Mouse (Mus musculus) embryonic facial prominence, embryonic 15.5 days (tissue): ENCODE measurements around the gene Upk3b. TPM values are rescaled to one million over a fixed set of nuclear protein-coding genes. Genes with fewer than 3 reads are reported as not detected.
"Not testable (repeated sequence)": the region's sequence is repeated elsewhere in the genome, so short reads cannot be mapped to it uniquely, and the experiment has no call there.

Experiments used
- ATAC-seq: fragments of 200-750 bp; cut with Nextera tagmentation; 2 replicates; pipeline ENCODE4 v1.8.0; 2017; ENCODE audit warnings: low read depth, moderate TSS enrichment; ENCODE audit not compliant: insufficient number of reproducible peaks, low FRiP score, low TSS enrichment
- H3K27ac ChIP-seq: fragments of 300-500 bp; sonication (generic); replicated peaks from 2 replicates; pipeline ENCODE4 v1.5.1; 2015; ENCODE audit warnings: mild to moderate bottlenecking, inconsistent platforms
- H3K27me3 ChIP-seq: fragments of 300-500 bp; sonication (generic); 2 replicates; pipeline ENCODE4 v1.6.1; 2015; ENCODE audit warnings: inconsistent platforms
- H3K36me3 ChIP-seq: fragments of 300-500 bp; sonication (generic); 2 replicates; pipeline ENCODE4 v1.6.1; 2015; ENCODE audit warnings: mild to moderate bottlenecking, inconsistent platforms
- H3K4me1 ChIP-seq: fragments of 300-500 bp; sonication (generic); 2 replicates; pipeline ENCODE4 v1.6.1; 2015; ENCODE audit warnings: inconsistent platforms
- H3K4me2 ChIP-seq: fragments of 300-500 bp; sonication (generic); replicated peaks from 2 replicates; pipeline ENCODE4 v1.6.1; 2015; ENCODE audit warnings: mild to moderate bottlenecking, inconsistent platforms
- H3K4me3 ChIP-seq: fragments of 300-500 bp; sonication (generic); replicated peaks from 2 replicates; pipeline ENCODE4 v1.5.1; 2015; ENCODE audit warnings: mild to moderate bottlenecking, inconsistent platforms
- H3K9ac ChIP-seq: fragments of 300-500 bp; sonication (generic); 2 replicates; pipeline ENCODE4 v1.6.1; 2015; ENCODE audit warnings: inconsistent platforms
- H3K9me3 ChIP-seq: fragments of 300-500 bp; sonication (generic); replicated peaks from 2 replicates; pipeline ENCODE4 v1.6.1; 2016; ENCODE audit warnings: inconsistent platforms
- WGBS: fragments of 180-500 bp; shearing (Covaris S2); methylation state at CpG from one replicate; pipeline ENCODE4 v1.1.7; 2015; 5-methylcytosine and 5-hydroxymethylcytosine counted together
- polyA plus RNA-seq: library from polyadenylated mRNA; unstranded; fragments of >200 nt; fragmentation: Nextera tagmentation; extraction: Ambion mirVana; gene quantifications from 2 replicates; pipeline ENCODE4 v1.2.1, GENCODE M21; 2015

The Upk3b gene
- polyA plus RNA-seq, 1 experiment from 2014 or later = 5.4 TPM

- WGBS = 75% methylated on average over 8 of the region's 8 CpGs
These were observed 14.8 kb downstream of the Upk3b start for GRCm38 (mm10) chr5:136052861-136053655.

GRCm38 (mm10) chr5:136054301-136055077 lies 16.2 kb downstream of the Upk3b start, which contains the start of gene Upk3bl:
Upk3bl (plus strand) TSS chr5:136054492.
- H3K9me3 ChIP-seq = no peaks in the 10 kb centered on the region
- 86% methylated on average over 11 of the region's 11 CpGs for WGBS
- H3K4me3 ChIP-seq = no peak within 1 kb of the TSS
- no peak within 1 kb of the TSS for H3K27ac ChIP-seq
- H3K4me2 ChIP-seq = no peak within 1 kb of the TSS
- ATAC-seq = no peak
- H3K9ac ChIP-seq = no peak within 1 kb of the TSS
- no peaks in the 10 kb centered on the region for H3K27me3 ChIP-seq
- H3K36me3 ChIP-seq = no peaks in the 10 kb centered on the region
- peaks cover 16% of the 10 kb centered on the region for H3K4me1 ChIP-seq

More at GRCm38 (mm10) chr5:136052861-136053655, 14.8 kb downstream of the Upk3b start:
- Histone ChIP-seq H3K27me3 (no peaks in the 10 kb centered on the region), H3K4me1 (peaks cover 16% of the 10 kb centered on the region), H3K9ac (no peak overlapping the region), H3K36me3 (no peaks in the 10 kb centered on the region), H3K27ac (no peak overlapping the region; the same call in 1 of the 2 replicates), H3K4me3 (no peak overlapping the region), H3K9me3 (no peaks in the 10 kb centered on the region), H3K4me2 (no peak overlapping the region)
- no peak for ATAC-seq

- no peak overlapping the region for H3K4me3 ChIP-seq
- H3K4me2 ChIP-seq = no peak overlapping the region
- H3K4me1 ChIP-seq = peaks cover 16% of the 10 kb centered on the region
- H3K9ac ChIP-seq = no peak overlapping the region
- H3K36me3 ChIP-seq = no peaks in the 10 kb centered on the region
- 0 out of 2 replicates have a peak, but pooled peaks cover 3% of the 10 kb centered on the region for H3K27me3 ChIP-seq
- 32% methylated on average over 4 of the region's 4 CpGs for WGBS
- no peak overlapping the region for H3K27ac ChIP-seq
- ATAC-seq = no peak
- H3K9me3 ChIP-seq = no peaks in the 10 kb centered on the region
These were observed 17.8 kb downstream of the Upk3b start for GRCm38 (mm10) chr5:136056062-136056461.

GRCm38 (mm10) chr5:136057085-136057484 lies 18.8 kb downstream of the Upk3b start:
- 23% methylated on average over 8 of the region's 8 CpGs for WGBS
- ATAC-seq = peak; percentile 22; the same call in 1 of the 2 replicates
- no peaks in the 10 kb centered on the region for H3K9me3 ChIP-seq
- H3K4me1 ChIP-seq = peaks cover 6% of the 10 kb centered on the region; the same call in 1 of the 2 replicates
- 0 out of 2 replicates have a peak overlapping the region, but pooled peaks have one; percentile 1 for H3K4me3 ChIP-seq
- H3K4me2 ChIP-seq = no peak overlapping the region
- no peak overlapping the region for H3K27ac ChIP-seq
- H3K36me3 ChIP-seq = no peaks in the 10 kb centered on the region
- no peak overlapping the region for H3K9ac ChIP-seq
- H3K27me3 ChIP-seq = 0 out of 2 replicates have a peak, but pooled peaks cover 3% of the 10 kb centered on the region

- no peak overlapping the region for H3K4me2 ChIP-seq
- H3K4me3 ChIP-seq = no peak overlapping the region
- no peak overlapping the region for H3K27ac ChIP-seq
- H3K36me3 ChIP-seq = no peaks in the 10 kb centered on the region
- WGBS = 13% methylated on average over 12 of the region's 12 CpGs
- H3K27me3 ChIP-seq = 0 out of 2 replicates have a peak, but pooled peaks cover 3% of the 10 kb centered on the region
- H3K4me1 ChIP-seq = peaks cover 6% of the 10 kb centered on the region; the same call in 1 of the 2 replicates
- H3K9me3 ChIP-seq = no peaks in the 10 kb centered on the region
- no peak overlapping the region for H3K9ac ChIP-seq
- ATAC-seq = no peak
These were observed 23.3 kb downstream of the Upk3b start for GRCm38 (mm10) chr5:136061567-136061966.

- ATAC-seq = no peak
- H3K4me1 ChIP-seq = no peaks in the 10 kb centered on the region
- H3K27ac ChIP-seq = no peak overlapping the region
- H3K4me3 ChIP-seq = no peak overlapping the region
- 0 out of 2 replicates have a peak, but pooled peaks cover 3% of the 10 kb centered on the region for H3K27me3 ChIP-seq
- WGBS = 85% methylated on average over 10 of the region's 10 CpGs
- no peak overlapping the region for H3K9ac ChIP-seq
- H3K9me3 ChIP-seq = no peaks in the 10 kb centered on the region
- H3K4me2 ChIP-seq = no peak overlapping the region
- no peaks in the 10 kb centered on the region for H3K36me3 ChIP-seq
These were observed 25.6 kb downstream of the Upk3b start for GRCm38 (mm10) chr5:136063920-136064319.

- ATAC-seq, H3K9ac ChIP-seq, H3K27me3 ChIP-seq, H3K4me2 ChIP-seq, H3K27ac ChIP-seq, H3K4me3 ChIP-seq, H3K9me3 ChIP-seq, H3K4me1 ChIP-seq, H3K36me3 ChIP-seq: not testable (repeated sequence)
- 63% methylated on average over 11 of the region's 11 CpGs for WGBS
These were observed 28.3 kb downstream of the Upk3b start for GRCm38 (mm10) chr5:136066404-136067148.

- no peak for ATAC-seq
- peaks cover 4% of the 10 kb centered on the region; the same call in 1 of the 2 replicates for H3K4me1 ChIP-seq
These were observed 31.1 kb downstream of the Upk3b start for GRCm38 (mm10) chr5:136069411-136069810.

GRCm38 (mm10) chr5:136073051-136073450 lies 34.8 kb downstream of the Upk3b start:
- no peak overlapping the region for H3K4me3 ChIP-seq
- H3K27me3 ChIP-seq = no peaks in the 10 kb centered on the region
- H3K9ac ChIP-seq = no peak overlapping the region
- H3K4me1 ChIP-seq = peaks cover 17% of the 10 kb centered on the region
- no peak overlapping the region for H3K4me2 ChIP-seq
- no peaks in the 10 kb centered on the region for H3K9me3 ChIP-seq
- H3K36me3 ChIP-seq = no peaks in the 10 kb centered on the region
- H3K27ac ChIP-seq = no peak overlapping the region
- ATAC-seq = no peak
- 55% methylated on average over 6 of the region's 6 CpGs for WGBS

More at GRCm38 (mm10) chr5:136069411-136069810, 31.1 kb downstream of the Upk3b start:
- H3K36me3 ChIP-seq = no peaks in the 10 kb centered on the region
- no peak overlapping the region for H3K27ac ChIP-seq
- no peak overlapping the region for H3K4me3 ChIP-seq
- no peak overlapping the region for H3K9ac ChIP-seq
- no peaks in the 10 kb centered on the region for H3K9me3 ChIP-seq
- WGBS = 45% methylated on average over 2 of the region's 2 CpGs
- H3K27me3 ChIP-seq = no peaks in the 10 kb centered on the region
- no peak overlapping the region for H3K4me2 ChIP-seq

- ATAC-seq = 0 out of 2 replicates have a peak, but pooled peaks have one; percentile 17
- peaks cover 17% of the 10 kb centered on the region for H3K4me1 ChIP-seq
- no peak overlapping the region for H3K4me2 ChIP-seq
- H3K4me3 ChIP-seq = no peak overlapping the region
- 68% methylated on average over 11 of the region's 11 CpGs for WGBS
- H3K27ac ChIP-seq = no peak overlapping the region
- no peaks in the 10 kb centered on the region for H3K9me3 ChIP-seq
- H3K27me3 ChIP-seq = no peaks in the 10 kb centered on the region
- no peak overlapping the region for H3K9ac ChIP-seq
- H3K36me3 ChIP-seq = no peaks in the 10 kb centered on the region
These were observed 35.2 kb downstream of the Upk3b start for GRCm38 (mm10) chr5:136073526-136073925.
